Mouse (Mus musculus): ENCODE measurements at regions not wholly inside any gene's neighbourhood (a gene's known extent, or its start where the extent isn't known, plus 50 kb on each side); places are given as distances from the start of the nearest gene placed in this dataset.
A peak's percentile ranks its signal among the peaks of the same experiment; 100 is the strongest.

DNA sequence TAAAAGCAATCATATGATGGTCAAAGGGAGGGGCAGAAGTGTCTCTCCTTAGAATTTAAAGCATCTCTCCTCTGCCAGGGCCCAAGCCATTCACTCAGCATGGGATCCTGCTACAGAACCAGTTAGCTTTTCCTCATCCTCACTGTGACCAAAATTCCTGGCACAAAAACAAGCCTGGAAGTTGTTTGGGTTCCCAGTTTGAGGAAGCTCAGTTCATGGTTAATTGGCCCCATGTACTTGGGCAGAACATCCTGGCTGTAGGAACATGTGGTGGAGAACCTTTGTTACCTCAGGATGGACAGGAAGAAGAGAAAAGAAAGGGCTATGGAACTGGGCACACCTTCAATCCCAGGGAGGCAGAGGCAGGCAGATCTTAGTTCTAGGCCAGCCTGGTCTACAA lies 52.4 kb upstream of the Mfge8 start:
- no peak for ATAC-seq (replicated peaks; ENCODE audit: poor library complexity, severe bottlenecking)

DNA sequence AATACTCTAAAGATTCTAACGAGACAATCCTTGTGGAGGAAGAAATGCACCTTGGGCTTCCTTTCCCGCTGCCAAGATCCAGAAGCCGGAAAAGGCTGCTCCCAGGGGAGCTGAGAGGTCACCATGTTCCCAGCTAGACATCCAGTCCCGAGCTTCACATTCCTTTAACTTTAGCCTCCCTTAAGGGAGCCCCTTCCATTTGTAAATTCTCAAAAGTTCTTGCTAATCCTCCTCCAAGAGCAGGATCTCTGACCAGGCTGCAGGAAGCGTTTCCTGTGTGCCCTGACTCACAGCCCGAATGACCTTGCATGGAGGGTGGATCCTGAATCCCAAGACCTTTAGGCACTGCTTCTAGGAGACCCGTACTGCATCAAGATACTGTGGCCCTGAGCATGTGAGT lies 53.5 kb upstream of the Mfge8 start:
- ATAC-seq (replicated peaks; ENCODE audit: poor library complexity, severe bottlenecking): no peak

DNA sequence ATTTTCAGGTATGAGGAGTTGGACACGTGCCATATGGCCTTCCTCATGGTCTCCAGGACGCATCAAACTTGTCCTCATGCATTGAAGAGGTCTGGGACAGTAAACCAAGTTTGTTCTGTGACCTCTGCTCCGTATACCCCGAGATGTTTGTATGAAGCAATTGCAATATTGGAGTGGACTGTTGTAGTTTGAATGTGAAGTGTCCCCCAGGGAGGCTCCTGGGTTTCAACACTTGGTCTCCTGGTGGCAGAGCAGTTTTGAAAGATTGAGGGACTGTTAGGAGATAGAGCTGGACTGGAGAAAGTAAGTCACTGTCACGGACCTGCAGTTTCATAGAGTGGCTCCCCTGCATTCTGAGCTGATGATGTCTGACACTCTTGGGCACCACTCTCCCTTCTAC lies 54.6 kb upstream of the Mfge8 start:
- ATAC-seq (replicated peaks; ENCODE audit: poor library complexity, severe bottlenecking): no peak

DNA sequence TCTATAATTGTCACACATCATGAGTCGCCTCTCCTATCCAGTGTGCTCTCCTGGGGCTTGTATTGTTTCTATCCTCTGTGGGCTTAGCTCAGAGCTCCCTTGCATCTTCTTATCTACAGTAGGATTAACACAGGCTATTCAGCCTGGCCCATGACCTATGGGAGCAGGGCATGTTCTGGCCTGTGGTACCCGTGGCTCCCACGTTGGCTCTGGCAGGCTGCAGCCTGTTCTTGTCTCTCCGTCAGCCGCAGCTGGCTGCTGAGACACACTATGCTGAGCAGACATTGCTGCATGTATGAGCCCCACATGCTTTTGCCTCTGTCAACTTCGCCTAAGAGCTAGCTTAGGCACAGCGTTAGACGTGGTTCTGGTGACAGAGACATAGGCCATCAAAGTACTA lies 58.3 kb upstream of the Mfge8 start:
- no peak for ATAC-seq (replicated peaks; ENCODE audit: poor library complexity, severe bottlenecking)

DNA sequence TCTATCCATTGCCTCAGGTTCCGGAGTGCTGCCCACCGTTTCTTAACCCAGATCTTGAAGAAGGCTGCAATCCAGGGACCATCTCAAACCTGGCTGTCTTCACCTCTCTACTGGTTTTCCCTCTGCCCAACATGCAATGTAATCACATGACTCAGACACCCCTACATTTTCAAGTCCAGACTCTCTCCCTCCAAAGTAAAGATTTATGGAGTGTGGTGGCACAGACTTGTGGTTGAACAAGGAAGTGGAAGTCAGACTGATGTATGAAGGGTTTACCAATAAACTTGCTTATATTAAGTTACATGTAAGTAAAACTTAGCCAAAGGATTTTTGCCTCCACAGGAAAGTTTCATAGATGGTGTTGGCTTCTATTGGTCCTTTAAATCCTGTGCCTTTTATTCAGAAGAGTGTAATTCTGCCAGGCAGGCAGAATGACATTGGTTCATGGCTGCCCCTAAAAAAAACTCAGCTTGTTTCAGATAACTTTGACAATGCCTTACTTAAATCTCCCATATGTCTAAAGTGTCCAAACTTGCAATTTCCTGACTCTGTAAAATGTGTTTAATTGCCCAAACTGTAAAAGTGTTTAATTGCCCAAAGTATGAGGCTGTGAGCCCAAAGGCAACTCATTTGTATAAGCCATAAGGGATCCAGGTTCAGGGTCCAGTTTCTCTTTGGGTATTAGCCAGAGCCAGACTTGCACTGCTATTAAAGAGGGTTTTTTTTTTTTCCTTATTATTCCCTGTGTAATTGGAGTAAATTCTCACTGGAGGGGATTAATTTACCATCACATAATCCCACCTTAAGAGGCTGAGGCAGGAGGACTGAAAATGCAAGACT lies 61.7 kb upstream of the Mfge8 start:
- peak; percentile 35; the same call in 1 of the 2 replicates for ATAC-seq (replicated peaks; ENCODE audit: poor library complexity, severe bottlenecking)

DNA sequence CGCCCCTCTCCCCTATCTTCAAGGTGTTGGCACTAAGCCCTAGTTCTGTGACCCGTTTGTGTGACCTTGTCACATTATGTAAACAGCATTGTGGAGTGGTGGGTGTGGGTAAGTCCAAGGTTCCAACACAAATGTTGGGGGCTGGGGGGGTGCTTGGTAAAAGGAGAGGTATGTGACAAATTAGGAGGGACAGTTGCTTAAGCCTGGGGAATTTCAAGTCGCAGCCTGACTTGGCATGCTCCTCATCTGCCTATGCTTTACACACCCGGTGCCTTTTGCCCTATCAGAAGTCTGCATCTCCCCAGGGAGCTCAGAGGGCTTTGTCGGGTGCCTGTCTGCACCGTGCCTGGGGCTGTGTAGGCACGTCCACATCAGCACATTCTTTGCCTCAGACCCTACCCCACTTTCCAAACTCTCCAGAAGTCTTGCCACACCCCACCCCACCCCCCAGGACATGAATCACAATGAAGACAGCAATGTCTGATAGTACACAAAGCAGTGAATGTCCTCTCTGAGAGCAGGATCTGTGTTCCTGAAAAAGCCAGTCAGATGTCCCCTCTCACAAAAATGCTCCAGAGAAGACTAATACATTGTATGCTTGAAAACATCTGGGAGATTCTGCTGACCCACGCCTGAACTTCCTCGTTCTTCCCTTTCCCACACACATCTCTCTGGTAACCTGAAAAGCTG lies 61.6 kb upstream of the Abhd2 start:
- ATAC-seq (replicated peaks; ENCODE audit: poor library complexity, severe bottlenecking): no peak

DNA sequence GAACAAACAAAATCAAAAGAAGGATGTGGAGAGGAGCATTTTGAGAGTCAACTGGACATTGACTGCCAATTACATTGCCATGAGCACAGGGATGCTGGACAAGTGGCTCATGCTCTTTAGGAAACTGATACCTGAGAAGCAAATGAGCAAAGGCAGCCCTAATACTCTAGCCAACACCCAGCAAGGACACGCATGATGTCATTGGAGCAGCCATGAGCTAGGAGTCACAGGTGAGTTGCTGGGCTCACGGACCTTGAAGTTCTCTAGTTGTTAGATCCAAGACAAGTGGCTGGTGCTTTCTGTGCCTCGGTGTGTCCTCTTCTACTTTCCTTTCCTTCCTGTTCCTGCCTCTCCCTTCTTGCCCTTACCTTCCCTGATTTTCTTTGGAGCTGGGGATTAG lies 60.8 kb upstream of the Abhd2 start:
- no peak for ATAC-seq (replicated peaks; ENCODE audit: poor library complexity, severe bottlenecking)

DNA sequence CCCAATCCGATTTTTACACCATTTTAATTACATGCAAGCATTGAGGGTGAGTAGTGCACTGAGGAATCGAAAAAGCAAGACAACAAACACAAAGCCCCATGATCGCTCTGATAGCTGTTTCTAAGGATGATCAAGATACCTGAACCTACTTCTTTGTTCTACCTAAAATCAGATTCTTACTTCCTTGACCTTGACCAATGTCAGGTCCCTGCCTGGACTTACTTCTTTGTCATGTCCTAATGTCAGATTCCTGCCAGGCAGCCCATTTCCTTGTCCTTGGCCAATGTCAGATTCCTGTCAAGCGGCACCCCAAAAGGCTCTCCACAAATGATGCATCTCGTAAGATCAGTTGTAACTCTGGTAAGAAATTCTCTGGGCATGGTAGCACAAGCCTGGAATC lies 58.0 kb upstream of the Abhd2 start:
- ATAC-seq (replicated peaks; ENCODE audit: poor library complexity, severe bottlenecking): no peak

DNA sequence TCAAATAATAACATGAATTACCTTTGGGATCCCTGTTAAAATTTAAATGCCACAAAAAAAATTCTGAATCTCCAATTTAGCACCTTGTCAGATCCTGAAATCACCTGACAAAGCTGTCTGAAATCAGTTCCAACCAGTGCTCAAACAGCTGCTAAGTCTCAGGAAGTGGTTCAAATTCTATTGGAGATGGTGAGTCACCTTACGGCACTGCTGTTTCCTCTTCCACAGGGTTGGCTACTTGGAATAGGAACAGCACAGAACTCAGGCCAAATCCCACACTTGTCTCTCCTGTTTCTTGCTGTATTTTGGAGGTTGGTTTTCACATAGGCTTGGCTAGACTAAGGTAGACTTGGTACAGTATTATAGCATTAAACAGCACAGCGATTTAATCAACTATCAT lies 55.8 kb upstream of the Abhd2 start:
- ATAC-seq (replicated peaks; ENCODE audit: poor library complexity, severe bottlenecking): no peak

DNA sequence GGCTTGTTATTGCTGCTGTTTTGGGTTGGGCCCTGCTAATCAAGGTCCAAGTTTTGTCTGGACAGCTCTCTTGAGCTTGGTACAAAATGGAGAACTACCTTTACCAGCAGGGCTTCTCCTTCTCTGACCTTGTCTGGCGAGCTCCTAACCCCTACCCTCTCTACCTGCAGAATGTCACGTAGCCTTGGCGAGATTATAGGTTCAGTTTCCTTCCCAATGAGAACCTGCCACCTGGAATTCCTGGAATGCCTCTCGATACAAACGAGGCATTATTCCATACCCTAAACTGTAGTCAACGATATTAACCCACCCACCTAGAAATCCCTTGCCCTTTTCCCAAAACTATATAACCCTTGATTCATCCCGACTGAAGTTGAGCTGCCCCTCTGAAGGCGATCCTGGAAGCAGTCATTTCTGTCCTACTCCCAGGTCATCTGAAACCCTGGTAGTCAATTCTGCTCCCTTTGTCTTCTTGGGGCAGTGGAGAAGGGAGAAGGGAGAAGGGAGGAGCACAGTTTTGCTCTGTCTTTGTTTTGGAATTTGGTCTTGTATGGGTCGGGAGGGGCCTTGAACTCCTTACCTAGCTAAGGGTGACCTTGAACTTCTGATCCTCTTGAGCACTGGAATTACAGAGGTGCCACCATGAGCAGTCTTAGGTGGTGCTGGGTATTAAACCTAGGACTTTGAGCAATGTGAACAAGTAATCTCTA lies 50.2 kb upstream of the Abhd2 start:
- no peak for ATAC-seq (replicated peaks; ENCODE audit: poor library complexity, severe bottlenecking)

Measured in granulocyte monocyte progenitor cell, adult 5-6 weeks (primary cell).